Mouse (Mus musculus) T-helper 1 cell (primary cell): ENCODE measurements at regions not wholly inside any gene's neighbourhood (a gene's known extent, or its start where the extent isn't known, plus 50 kb on each side); places are given as distances from the start of the nearest gene placed in this dataset.

Experiments used
- in situ Hi-C: fragments of 300-600 bp; cut with MboI, MseI; formaldehyde crosslinking; loops from one replicate; pipeline ENCODE4 v1.15.1; 2025; ENCODE audit warnings: high pct_unique_total_duplicates

DNA sequence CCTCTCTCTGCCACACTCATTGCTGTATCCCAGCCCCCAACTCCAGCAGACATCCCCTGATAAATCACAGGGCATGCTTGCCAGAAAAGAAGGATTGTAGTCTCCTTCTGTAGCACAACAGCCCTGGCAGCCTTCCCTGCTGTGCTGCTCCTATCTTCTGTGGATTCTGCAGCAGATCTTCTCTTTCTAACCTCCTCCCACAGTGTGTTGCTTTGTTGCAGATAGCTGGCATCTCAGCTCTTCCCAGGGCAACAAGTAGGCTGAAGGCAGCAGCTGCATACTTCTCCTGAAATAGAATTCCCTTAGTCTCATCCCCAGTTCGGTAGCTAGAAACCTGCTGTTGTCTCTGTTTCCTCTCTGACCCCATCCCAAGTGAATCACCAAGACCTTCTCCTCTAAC lies 77.7 kb downstream of the Amer1 start:
- in situ Hi-C loops = loop anchor here (25.0 kb wide), 1 partner anchor 705 kb away; no protein-coding TSS in a partner anchor

- in situ Hi-C loops = loop anchor here (25.0 kb wide), 1 partner anchor 703 kb away; no protein-coding TSS in a partner anchor
These were observed 79.3 kb downstream of the Amer1 start for GRCm38 (mm10) chrX:95365326-95365725.

DNA sequence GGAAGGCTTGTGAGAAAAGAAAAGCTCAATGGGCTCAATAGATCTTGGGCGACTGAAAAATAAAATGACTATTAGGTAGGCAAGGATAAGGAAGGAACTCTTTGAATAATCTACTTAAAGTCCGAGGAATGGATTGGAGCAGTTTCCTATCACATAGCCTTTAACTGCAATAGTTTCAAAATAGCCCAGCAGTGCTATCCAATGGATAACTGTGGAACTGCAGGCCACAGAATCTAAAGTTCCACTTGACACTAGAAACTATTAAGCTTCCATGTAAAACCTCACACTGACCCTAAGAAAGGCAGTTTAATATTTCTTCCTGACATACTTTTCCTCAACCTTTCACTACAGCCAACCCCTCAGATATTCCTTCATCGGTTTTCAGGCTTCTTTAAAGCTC lies 85.6 kb downstream of the Amer1 start:
- in situ Hi-C loops = loop anchor here (25.0 kb wide), 1 partner anchor 697 kb away; no protein-coding TSS in a partner anchor
